Mouse (Mus musculus) spleen, adult 2 months (tissue): ENCODE measurements around the gene Tbcd. TPM values are rescaled to one million over a fixed set of nuclear protein-coding genes. Genes with fewer than 3 reads are reported as not detected.

Experiments used
- DNase-seq, 2 experiments: peaks; one replicate each; pipeline versions ENCODE4 v3.0.0 to v3.0.0-alpha.2; 2012 to 2021; ENCODE audit warnings: low spot score in 2 of 2, low read depth in 1 of 2
- H3K27ac ChIP-seq: fragments of 200-500 bp; 2 replicates; pipeline ENCODE4 v1.5.1; 2012; ENCODE audit warnings: low read length, inconsistent platforms; ENCODE audit not compliant: insufficient read depth
- H3K27me3 ChIP-seq: fragments of 200-500 bp; 2 replicates; pipeline ENCODE4 v1.6.1; 2012; ENCODE audit warnings: mild to moderate bottlenecking, moderate library complexity, low read length, inconsistent platforms; ENCODE audit not compliant: control insufficient read depth, insufficient read depth
- H3K36me3 ChIP-seq: fragments of 200-500 bp; 2 replicates; pipeline ENCODE4 v1.6.1; 2012; ENCODE audit warnings: mild to moderate bottlenecking, low read length, inconsistent platforms; ENCODE audit not compliant: control insufficient read depth, insufficient read depth
- H3K4me1 ChIP-seq: fragments of 200-500 bp; 2 replicates; pipeline ENCODE4 v1.6.1; 2011; ENCODE audit warnings: inconsistent platforms; ENCODE audit not compliant: control insufficient read depth, insufficient read depth, insufficient read length
- H3K4me3 ChIP-seq: fragments of 200-500 bp; 2 replicates; pipeline ENCODE4 v1.5.1; 2011; ENCODE audit warnings: mild to moderate bottlenecking, inconsistent platforms; ENCODE audit not compliant: insufficient read depth, insufficient read length; ENCODE audit errors: extremely low read depth
- CTCF ChIP-seq: fragments of 200-500 bp; IDR thresholded peaks from 2 replicates; pipeline ENCODE4 v1.5.1; 2011; ENCODE audit warnings: mild to moderate bottlenecking, inconsistent platforms; ENCODE audit not compliant: insufficient read depth, insufficient read length, insufficient replicate concordance; ENCODE audit errors: extremely low read depth
- POLR2A ChIP-seq: fragments of 200-500 bp; IDR thresholded peaks from 2 replicates; pipeline ENCODE4 v1.6.1; 2011; ENCODE audit warnings: low read depth, low read length, inconsistent platforms
- WGBS: fragments of 180-500 bp; shearing (Covaris S2); methylation state at CpG from one replicate; pipeline ENCODE4 v1.1.7; 2018; 5-methylcytosine and 5-hydroxymethylcytosine counted together
- polyA plus RNA-seq: library from polyadenylated mRNA; depleted of rRNA; stranded (reverse); fragments of >200 nt; gene quantifications from 2 replicates; pipeline ENCODE4 v1.2.3, GENCODE M21; 2012

Gene Tbcd
- polyA plus RNA-seq, 1 experiment, result 38.0 TPM

DNA sequence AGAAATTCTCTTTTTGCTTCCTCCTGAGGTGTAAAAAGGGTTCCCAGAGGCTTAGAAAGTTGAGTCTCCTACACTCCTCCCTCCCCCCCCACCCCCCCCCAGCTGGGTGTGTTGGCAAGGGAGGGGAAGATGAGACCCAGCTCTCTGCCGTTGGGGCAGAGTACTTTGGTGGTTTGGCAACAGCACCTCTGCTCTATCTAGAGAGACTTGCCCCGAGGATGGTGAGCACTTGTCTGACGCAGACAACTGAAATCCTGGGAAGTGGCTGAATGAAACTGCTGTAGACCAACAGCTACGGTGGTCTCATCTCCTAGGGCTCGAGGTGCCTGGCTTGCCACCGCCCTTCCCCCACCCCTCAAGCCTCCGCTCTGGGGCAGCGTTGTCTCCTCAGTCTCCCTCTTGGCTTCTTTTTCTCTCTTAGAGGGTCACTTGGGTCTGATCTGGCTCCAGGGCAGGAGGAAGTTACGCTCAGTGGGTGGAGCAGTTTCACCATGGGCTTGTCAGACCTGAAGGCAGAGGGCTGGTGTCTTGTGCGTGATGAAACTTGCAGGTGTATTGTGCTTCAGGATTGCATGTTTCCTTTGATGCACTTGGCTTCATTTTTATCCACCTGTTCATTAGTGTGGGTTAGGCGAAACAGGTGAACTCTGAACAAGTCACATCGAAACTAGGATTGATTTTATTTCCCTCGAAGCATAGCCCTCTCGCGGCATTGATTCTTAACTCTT lies 27.9 kb downstream of the Tbcd start:
- H3K4me3 ChIP-seq, result no peak overlapping the region
- no peak overlapping the region for H3K27ac ChIP-seq
- 71% methylated on average over 15 of the region's 15 CpGs for WGBS
- no peaks in the 10 kb centered on the region for H3K27me3 ChIP-seq
- no peaks in the 10 kb centered on the region for H3K4me1 ChIP-seq
- DNase-seq, result no peak
- TF ChIP-seq CTCF, result no peak
- TF ChIP-seq POLR2A, result no peak
- peaks cover 5% of the 10 kb centered on the region for H3K36me3 ChIP-seq

DNA sequence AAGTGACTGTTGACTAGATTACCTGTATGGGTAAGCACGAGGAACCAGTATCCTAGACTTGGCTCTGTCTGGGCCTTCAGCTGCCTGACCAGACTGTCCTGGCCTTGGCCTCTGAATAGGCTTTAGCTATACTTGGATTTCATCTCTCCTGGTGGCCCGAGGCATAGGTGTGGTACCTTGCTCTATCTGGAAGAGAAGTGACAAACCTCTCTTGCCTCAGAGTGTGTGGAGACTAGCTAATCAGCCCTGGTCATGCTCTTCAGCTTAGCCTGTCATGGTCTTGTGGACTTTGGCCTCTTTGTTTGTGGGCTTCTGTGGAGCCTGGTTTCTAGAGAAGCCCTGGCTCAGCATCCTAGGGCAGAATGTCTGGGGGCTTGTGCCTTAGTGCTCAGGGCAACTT lies 29.4 kb downstream of the Tbcd start:
- Histone ChIP-seq H3K4me3 (no peak overlapping the region), H3K36me3 (peaks cover 5% of the 10 kb centered on the region), H3K27ac (no peak overlapping the region), H3K27me3 (no peaks in the 10 kb centered on the region), H3K4me1 (no peaks in the 10 kb centered on the region; the same call in 1 of the 2 replicates)
- no peak for DNase-seq
- TF ChIP-seq POLR2A (no peak), CTCF (no peak)
- 91% methylated on average over 2 of the region's 2 CpGs for WGBS

DNA sequence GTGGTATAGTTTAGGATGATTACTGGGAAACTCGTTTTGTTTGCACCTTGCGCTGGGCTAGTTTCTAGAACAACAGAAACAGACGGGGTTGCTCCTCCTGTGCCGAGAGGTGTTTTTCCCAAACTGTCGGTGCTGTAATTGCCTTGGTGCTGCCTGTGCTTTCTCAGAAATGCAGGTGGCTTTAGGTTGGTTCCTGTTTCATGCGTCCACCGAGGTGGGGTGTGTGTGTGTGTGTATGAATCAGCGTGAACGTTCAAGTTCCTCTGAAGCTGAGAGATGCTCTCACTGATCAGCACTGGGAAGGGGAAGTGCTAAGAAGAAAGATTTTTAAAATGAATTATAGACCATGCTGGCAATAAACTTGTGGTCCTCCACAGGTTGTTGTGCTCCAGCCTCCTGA lies 34.1 kb downstream of the Tbcd start:
- TF ChIP-seq CTCF, result no peak
- TF ChIP-seq POLR2A, result no peak
- WGBS, result 27% methylated on average over 9 of the region's 9 CpGs
- Histone ChIP-seq H3K4me3 (no peak overlapping the region), H3K36me3 (no peaks in the 10 kb centered on the region; the same call in 1 of the 2 replicates), H3K4me1 (no peaks in the 10 kb centered on the region; the same call in 1 of the 2 replicates), H3K27ac (no peak overlapping the region), H3K27me3 (no peaks in the 10 kb centered on the region)
- DNase-seq, result peak in 1 of 2 experiments; percentile 31

DNA sequence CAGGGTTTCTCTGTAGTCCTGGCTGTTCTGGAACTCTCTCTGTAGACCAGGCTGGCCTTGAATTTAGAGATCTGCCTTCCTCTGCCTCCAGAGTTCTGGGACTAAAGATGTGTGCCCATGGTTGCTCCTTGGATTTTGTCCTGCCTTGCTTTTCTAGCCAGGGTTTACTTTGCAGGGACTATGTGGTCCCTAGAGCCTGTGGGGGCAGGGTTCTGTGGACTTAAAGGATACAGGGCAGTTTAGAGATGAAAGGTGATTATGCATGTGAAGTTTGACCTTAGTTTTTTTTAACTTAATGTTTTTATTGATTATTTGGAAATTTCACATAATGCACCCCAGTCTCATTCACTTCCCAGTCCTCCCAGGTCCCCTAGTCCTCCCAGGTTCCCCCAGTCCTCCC lies 38.9 kb downstream of the Tbcd start:
- Histone ChIP-seq H3K27ac (no peak overlapping the region), H3K4me1 (no peaks in the 10 kb centered on the region; the same call in 1 of the 2 replicates), H3K27me3 (no peaks in the 10 kb centered on the region), H3K4me3 (no peak overlapping the region), H3K36me3 (0 out of 2 replicates have a peak, but pooled peaks cover 6% of the 10 kb centered on the region)
- TF ChIP-seq POLR2A, result no peak
- no peak for TF ChIP-seq CTCF
- no peak for DNase-seq

DNA sequence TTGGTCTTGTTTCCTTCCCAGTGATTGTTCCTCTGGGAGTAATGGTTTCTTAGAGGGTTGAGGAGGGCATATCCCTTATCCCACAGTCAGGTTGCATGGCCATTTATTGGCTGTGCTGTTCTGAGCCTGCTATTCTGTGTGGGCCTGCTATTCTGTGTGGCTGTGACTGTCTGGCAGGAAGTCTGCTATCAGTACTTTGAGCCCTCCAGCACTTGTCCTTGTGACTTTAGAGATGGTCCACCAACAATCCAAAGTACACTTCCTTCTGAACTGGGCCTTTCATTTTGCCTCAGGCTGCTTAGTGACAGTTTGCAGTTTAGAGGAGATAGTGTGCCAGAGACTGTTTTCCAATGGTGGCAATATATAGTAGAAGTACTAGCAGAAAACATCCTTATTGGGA lies 48.8 kb downstream of the Tbcd start:
- no peaks in the 10 kb centered on the region for H3K27me3 ChIP-seq
- no peaks in the 10 kb centered on the region for H3K4me1 ChIP-seq
- H3K4me3 ChIP-seq, result no peak overlapping the region
- no peak for DNase-seq
- peaks cover 20% of the 10 kb centered on the region for H3K36me3 ChIP-seq
- no peak overlapping the region for H3K27ac ChIP-seq
- TF ChIP-seq POLR2A (no peak), CTCF (no peak)

DNA sequence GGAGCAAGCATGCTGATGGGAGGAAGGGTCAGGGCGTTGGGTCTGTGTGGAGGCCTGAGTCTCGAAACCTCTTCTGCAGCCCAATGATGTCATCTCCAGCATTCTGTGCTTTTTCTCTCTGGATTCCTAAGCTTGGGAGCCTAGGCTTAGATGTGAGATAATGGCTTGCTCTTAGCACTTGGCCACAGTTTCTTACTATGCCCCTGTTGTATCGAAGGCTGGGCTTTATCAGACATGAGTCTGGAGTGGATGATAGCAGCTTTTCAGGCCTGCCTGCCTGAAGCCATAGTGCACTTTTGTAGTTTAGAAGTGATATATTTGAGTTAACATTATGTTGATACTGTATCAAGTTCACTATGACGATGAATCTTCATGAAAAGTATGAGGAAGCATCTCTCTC lies 49.8 kb downstream of the Tbcd start:
- Histone ChIP-seq H3K4me1 (no peaks in the 10 kb centered on the region), H3K36me3 (peaks cover 25% of the 10 kb centered on the region), H3K4me3 (no peak overlapping the region), H3K27me3 (no peaks in the 10 kb centered on the region), H3K27ac (no peak overlapping the region)
- DNase-seq, result no peak
- TF ChIP-seq CTCF, result no peak
- TF ChIP-seq POLR2A, result no peak
- 91% methylated on average over 4 of the region's 4 CpGs for WGBS

DNA sequence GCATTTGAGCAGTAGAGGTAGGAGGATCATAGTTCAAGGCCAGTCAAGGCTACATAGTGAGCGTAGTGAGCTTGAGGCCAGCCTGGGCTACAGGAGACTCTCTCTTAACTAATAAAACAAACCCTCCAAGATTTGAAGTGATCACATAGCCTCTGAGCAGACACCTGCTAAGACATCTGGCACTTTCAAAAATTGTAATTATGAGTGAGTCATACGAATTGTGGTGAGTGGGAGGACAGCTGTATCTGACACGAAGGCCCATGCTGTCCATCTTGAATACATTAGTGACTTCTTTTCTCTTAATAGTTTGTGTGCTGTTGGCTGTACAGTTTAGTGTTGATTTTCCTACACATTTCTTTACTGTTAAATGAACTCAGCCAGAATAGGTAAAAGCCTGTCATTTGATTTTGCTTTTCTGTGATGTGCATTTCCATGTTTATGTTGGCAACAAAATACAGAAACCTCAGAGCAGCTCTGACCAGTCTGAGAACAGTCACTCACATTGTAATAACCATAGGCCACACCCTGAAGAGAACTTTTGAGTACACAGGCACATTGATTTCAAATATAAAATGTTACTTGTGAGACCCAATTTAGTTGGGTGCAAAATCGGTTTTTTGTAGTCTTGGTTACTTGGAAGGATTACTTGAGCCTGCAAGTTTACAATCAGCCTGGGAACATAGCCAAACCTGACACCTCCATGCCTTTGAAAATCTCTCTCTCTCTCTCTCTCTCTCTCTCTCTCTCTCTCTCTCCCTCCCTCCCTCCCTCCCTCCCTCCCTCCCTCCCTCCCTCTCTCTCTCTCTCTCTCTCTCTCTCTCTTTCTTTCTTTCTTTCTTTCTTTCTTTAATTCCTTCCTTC lies 50.5 kb downstream of the Tbcd start:
- Histone ChIP-seq H3K4me3 (no peak overlapping the region), H3K4me1 (no peaks in the 10 kb centered on the region), H3K27me3 (no peaks in the 10 kb centered on the region), H3K27ac (no peak overlapping the region), H3K36me3 (peaks cover 20% of the 10 kb centered on the region)
- no peak for DNase-seq
- 79% methylated on average over 4 of the region's 4 CpGs for WGBS
- no peak for TF ChIP-seq CTCF
- TF ChIP-seq POLR2A, result no peak
